Mouse (Mus musculus) stomach, embryonic 14.5 days (tissue): ENCODE data around the gene Aggf1. TPM values are rescaled to one million over a fixed set of nuclear protein-coding genes. Genes with fewer than 3 reads are reported as not detected.
A peak's percentile ranks its signal among the peaks of the same experiment; 100 is the strongest.

Experiments
- ATAC-seq: fragments of 200-750 bp; cut with Nextera tagmentation; 2 replicates; pipeline ENCODE4 v1.8.0; 2017; ENCODE audit warnings: low read depth, moderate TSS enrichment; ENCODE audit not compliant: insufficient number of reproducible peaks, insufficient read depth, low FRiP score
- H3K27ac ChIP-seq: fragments of 300-500 bp; sonication (generic); 2 replicates; pipeline ENCODE4 v1.5.1; 2014; ENCODE audit warnings: mild to moderate bottlenecking, low read length, moderate library complexity, mixed read lengths
- H3K27me3 ChIP-seq: fragments of 300-500 bp; sonication (generic); 2 replicates; pipeline ENCODE4 v1.6.1; 2014; ENCODE audit warnings: low read length, control low read depth, mixed read lengths; ENCODE audit not compliant: control insufficient read depth, insufficient read depth
- H3K36me3 ChIP-seq: fragments of 300-500 bp; sonication (generic); 2 replicates; pipeline ENCODE4 v1.6.1; 2014; ENCODE audit warnings: mild to moderate bottlenecking, control low read depth, low read length, moderate library complexity, mixed read lengths; ENCODE audit not compliant: control insufficient read depth, insufficient read depth
- H3K4me1 ChIP-seq: fragments of 300-500 bp; sonication (generic); 2 replicates; pipeline ENCODE4 v1.6.1; 2014; ENCODE audit warnings: low read length, control low read depth, mixed read lengths; ENCODE audit not compliant: control insufficient read depth, insufficient read depth
- H3K4me2 ChIP-seq: fragments of 300-500 bp; sonication (generic); replicated peaks from 2 replicates; pipeline ENCODE4 v1.6.1; 2014; ENCODE audit warnings: low read depth, low read length, control low read depth
- H3K4me3 ChIP-seq: fragments of 300-500 bp; sonication (generic); 2 replicates; pipeline ENCODE4 v1.5.1; 2014; ENCODE audit warnings: low read depth, low read length, control low read depth
- H3K9ac ChIP-seq: fragments of 300-500 bp; sonication (generic); replicated peaks from 2 replicates; pipeline ENCODE4 v1.6.1; 2014; ENCODE audit warnings: low read depth, mild to moderate bottlenecking, control low read depth, low read length, moderate library complexity, mixed read lengths
- H3K9me3 ChIP-seq: fragments of 300-500 bp; sonication (generic); 2 replicates; pipeline ENCODE4 v1.6.1; 2016; ENCODE audit warnings: low read depth, low read length, control low read depth; ENCODE audit not compliant: control insufficient read depth
- WGBS: fragments of 180-500 bp; shearing (Covaris S2); extraction: QIAGEN DNeasy Blood & Tissue Kit; methylation state at CpG from one replicate; pipeline ENCODE4 v1.1.7; 2014; 5-methylcytosine and 5-hydroxymethylcytosine counted together
- polyA plus RNA-seq: library from polyadenylated mRNA; unstranded; fragments of >200 nt; fragmentation: Nextera tagmentation; extraction: Ambion mirVana; gene quantifications from 2 replicates; pipeline ENCODE4 v1.2.1, GENCODE M21; 2014

Gene Aggf1
- polyA plus RNA-seq, 1 experiment from 2014 or later, result 32.8 TPM

DNA sequence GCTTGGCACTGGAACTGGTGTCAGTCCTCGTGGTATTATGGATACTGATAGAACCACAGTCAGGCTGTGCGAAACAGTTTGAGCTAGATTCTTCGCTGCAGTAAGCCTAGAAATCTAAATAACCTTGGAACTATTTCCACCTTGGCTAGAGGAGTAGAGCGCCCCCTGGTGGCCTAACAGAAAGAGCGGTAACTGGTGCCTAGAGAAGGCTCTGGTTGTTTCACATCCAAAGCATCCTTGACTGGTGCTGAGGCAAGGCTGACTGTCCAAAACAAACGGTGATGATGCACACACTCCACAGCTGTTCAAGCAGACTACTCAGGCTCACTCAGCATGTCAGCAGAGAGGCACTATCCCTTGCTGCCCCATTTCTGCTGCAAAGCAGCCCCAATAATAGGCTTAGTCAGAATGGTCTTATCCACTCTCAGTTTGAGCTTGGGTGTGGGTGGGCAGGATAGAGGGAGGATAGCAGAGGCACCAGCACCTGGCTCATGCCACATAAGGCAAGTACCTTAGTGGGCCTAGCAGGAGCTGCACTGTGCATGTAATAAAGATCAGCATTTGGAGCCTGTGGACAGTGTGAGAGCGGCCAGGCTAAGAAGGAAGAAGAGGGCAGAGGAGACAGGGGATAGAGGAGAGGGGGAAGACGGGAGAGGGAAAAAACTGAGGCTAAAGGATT, 28.0 kb downstream of the Aggf1 start:
- no peaks in the 10 kb centered on the region for H3K9me3 ChIP-seq
- H3K36me3 ChIP-seq, result peaks cover 15% of the 10 kb centered on the region
- no peak overlapping the region for H3K4me3 ChIP-seq
- ATAC-seq, result peak; percentile 61; the same call in 1 of the 2 replicates
- no peaks in the 10 kb centered on the region for H3K27me3 ChIP-seq
- no peak overlapping the region for H3K27ac ChIP-seq
- no peaks in the 10 kb centered on the region for H3K4me1 ChIP-seq
- WGBS, result 23% methylated on average over 8 of the region's 8 CpGs
- H3K9ac ChIP-seq, result no peak overlapping the region
- no peak overlapping the region for H3K4me2 ChIP-seq

DNA sequence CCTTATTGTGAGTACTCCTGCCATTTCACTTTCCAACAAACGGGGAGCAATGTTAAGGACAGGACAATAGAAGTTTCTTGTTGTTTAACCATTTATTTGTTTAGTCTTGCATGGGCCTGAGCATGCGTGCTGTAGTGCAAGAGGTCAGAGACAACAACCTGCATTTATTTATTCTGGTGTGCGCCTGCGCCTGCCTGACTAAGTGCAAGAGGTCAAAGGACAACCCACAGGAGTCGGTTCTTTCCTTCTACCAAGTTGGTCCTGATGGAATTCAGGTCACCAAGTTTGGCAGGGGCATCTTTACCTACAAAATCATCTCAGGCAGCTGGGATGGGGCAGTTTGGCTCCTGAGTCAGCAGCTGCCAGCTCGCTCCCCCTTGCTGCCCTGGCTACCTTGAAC, 29.3 kb downstream of the Aggf1 start:
- Histone ChIP-seq H3K4me2 (no peak overlapping the region), H3K9ac (no peak overlapping the region), H3K4me1 (no peaks in the 10 kb centered on the region), H3K4me3 (no peak overlapping the region), H3K36me3 (0 out of 2 replicates have a peak, but pooled peaks cover 3% of the 10 kb centered on the region), H3K27me3 (no peaks in the 10 kb centered on the region), H3K9me3 (no peaks in the 10 kb centered on the region), H3K27ac (no peak overlapping the region)
- 61% methylated on average over 6 of the region's 6 CpGs for WGBS
- ATAC-seq, result no peak

DNA sequence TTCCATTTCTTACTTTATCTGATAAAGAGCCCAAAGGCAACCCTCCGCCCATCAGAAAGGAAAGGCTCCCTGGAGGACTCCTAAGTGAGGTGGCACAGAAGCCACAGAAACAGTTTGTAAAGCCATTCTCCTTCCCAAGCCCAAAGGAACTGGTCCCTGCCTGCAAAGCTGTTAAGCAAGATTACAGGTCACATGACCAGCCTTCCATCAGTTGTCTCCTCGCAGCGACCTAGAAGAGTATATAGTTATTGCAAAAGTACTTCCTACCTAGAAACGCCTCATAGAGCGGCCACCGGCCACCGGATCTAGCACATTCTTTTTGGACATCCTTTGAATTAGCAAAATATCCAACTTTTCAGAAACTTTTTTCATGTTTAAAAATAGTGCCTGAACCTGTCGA, 31.7 kb downstream of the Aggf1 start:
- Histone ChIP-seq H3K4me2 (no peak overlapping the region), H3K4me1 (no peaks in the 10 kb centered on the region), H3K27ac (no peak overlapping the region), H3K27me3 (no peaks in the 10 kb centered on the region), H3K4me3 (no peak overlapping the region), H3K9ac (no peak overlapping the region), H3K9me3 (no peaks in the 10 kb centered on the region), H3K36me3 (peaks cover 15% of the 10 kb centered on the region)
- ATAC-seq, result no peak
- WGBS, result 85% methylated on average over 8 of the region's 8 CpGs

DNA sequence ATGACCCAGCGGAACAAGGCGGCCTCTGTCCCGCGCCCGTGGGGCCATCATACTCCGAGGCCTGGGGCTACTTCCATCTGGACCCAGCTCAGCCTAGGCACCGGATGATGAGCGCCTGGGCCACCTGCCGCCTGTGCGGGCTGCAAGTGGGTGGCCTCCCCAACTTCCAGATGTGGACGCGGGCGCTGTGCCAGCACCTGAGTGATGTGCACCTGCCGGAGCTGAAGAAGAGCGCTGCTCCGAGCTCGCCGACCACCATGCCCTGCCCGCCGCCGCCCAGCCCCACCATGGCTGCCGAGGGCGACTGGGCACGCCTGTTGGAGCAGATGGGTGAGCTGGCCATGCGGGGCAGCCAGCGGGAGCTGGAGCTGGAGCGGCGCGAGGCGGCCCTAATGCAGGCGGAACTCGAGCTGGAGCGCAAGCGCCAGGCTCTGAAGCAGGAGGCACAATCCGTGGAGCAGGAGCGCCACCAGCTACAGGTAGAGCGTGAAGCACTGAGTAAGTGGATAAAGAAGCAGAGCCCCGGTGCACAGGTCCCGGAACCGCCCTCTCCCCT, 39.0 kb downstream of the Aggf1 start:
- ATAC-seq, result no peak

DNA sequence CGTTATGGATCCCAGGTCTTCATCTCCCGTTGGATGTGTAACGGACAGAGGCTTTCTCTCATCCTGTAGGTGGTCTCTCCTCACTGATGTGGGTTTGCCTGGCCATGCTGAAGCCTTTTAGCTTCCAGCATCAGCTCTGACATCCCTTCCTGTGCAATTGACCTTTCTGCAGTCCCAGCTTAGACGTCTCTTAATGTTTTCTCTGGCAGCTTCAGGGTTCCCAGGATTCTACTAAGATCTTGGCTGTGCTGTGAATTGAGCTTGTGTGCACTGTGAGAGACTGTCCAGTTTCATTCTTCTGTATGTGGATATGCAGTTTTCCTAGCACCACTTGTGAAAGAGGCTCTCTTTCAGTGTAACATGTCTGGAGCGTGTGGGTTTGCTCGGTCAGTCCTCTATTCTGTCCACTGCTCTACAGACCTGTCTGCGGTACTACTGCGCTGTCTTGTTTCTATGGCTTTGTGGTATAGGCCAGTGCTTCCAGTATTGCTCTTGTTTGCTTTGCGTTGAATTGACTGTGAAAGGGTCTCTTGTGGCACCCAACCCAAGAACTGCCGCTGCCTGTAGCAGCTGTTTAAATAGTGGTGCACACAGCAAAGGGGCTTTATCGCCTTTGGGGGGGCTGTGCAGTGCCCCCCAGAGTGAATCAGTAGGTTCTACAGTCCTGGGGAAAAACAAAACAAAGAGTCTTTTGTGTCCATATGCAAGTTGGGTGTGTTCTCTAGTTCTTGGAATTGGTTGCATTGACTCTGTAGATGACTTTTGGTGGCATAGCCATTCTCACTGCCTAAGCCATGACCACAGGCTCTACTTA, 42.9 kb downstream of the Aggf1 start:
- Histone ChIP-seq H3K9me3 (no peaks in the 10 kb centered on the region), H3K4me3 (no peak overlapping the region), H3K36me3 (peaks cover 14% of the 10 kb centered on the region; the same call in 1 of the 2 replicates), H3K27me3 (no peaks in the 10 kb centered on the region), H3K9ac (no peak overlapping the region), H3K4me2 (no peak overlapping the region), H3K4me1 (peaks cover 4% of the 10 kb centered on the region; the same call in 1 of the 2 replicates), H3K27ac (peak overlapping the region; percentile 12; the same call in 1 of the 2 replicates)
- ATAC-seq, result 0 out of 2 replicates have a peak, but pooled peaks have one; percentile 38
- WGBS, result 73% methylated on average over 11 of the region's 11 CpGs

More for the DNA sequence above, 39.0 kb downstream of the Aggf1 start:
- Histone ChIP-seq H3K4me3 (no peak overlapping the region), H3K9me3 (no peaks in the 10 kb centered on the region), H3K36me3 (peaks cover 37% of the 10 kb centered on the region), H3K27me3 (no peaks in the 10 kb centered on the region), H3K9ac (no peak overlapping the region), H3K27ac (no peak overlapping the region), H3K4me1 (no peaks in the 10 kb centered on the region), H3K4me2 (no peak overlapping the region)
- WGBS, result 83% methylated on average over 40 of the region's 40 CpGs

DNA sequence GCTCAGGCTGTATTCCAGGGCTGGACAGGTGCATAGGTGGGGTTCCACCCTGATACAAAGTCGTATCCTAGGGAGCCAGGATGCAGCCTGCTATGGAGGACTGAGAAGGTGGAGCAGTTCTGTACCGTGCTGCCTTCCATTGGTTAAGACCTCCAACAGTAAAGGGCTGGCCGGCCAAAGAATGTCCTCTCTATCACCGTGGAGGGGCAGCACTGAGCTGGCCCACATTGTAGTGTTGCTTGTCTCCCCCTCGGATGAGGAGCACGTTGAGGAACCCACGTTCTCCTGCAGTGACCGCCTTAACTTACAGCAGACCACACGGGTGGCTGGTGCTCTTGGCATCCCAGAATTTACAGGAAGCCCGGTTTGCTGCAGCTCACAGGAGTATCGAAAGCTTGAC, 44.6 kb downstream of the Aggf1 start:
- Histone ChIP-seq H3K4me2 (no peak overlapping the region), H3K27ac (no peak overlapping the region), H3K4me3 (no peak overlapping the region), H3K36me3 (0 out of 2 replicates have a peak, but pooled peaks cover 3% of the 10 kb centered on the region), H3K9ac (no peak overlapping the region), H3K27me3 (no peaks in the 10 kb centered on the region), H3K4me1 (peaks cover 8% of the 10 kb centered on the region; the same call in 1 of the 2 replicates), H3K9me3 (no peaks in the 10 kb centered on the region)
- 53% methylated on average over 11 of the region's 11 CpGs for WGBS
- no peak for ATAC-seq

DNA sequence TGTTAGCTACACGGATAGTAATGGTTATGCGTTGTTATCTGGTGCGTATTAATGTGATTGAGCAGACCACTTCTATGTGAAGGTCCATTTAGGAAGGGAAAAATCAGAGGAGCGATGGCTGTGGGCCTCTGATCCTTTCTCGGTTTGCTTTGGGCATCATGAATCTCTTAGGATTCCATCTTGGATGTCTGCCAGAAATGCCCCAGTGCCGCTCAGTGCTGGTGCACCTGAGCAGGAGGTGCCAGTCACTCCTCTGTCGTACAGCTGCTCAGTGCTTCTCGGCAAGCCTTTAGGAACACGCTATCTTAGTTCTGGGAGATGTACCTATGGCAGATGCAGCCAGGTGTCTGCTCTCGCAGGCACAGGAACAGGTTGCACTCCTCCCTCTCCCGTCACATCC, 46.4 kb downstream of the Aggf1 start:
- no peak overlapping the region for H3K4me3 ChIP-seq
- H3K4me2 ChIP-seq, result no peak overlapping the region
- no peaks in the 10 kb centered on the region for H3K36me3 ChIP-seq
- H3K9me3 ChIP-seq, result no peaks in the 10 kb centered on the region
- H3K9ac ChIP-seq, result no peak overlapping the region
- ATAC-seq, result no peak
- 72% methylated on average over 11 of the region's 11 CpGs for WGBS
- H3K4me1 ChIP-seq, result peaks cover 8% of the 10 kb centered on the region; the same call in 1 of the 2 replicates
- no peak overlapping the region for H3K27ac ChIP-seq
- H3K27me3 ChIP-seq, result no peaks in the 10 kb centered on the region

DNA sequence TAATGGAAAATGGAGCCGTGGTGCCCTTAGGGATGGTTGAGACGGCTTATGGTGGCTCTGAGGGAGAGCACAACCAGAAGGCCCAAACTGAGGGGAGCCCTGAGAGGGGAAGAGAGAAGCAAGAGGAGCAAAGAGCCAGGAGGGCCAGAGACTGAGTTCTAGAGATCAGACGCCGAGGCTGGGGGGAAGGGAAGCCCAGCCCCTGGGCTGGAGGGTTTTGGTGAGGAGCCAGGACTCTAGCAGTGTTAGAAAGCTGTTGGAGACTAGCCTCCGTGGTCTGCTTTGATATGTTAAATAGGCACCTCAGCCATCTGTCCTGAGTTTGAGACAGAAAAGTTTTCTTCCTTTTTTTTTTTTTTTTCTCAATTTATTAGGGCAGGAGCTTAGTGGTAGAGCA, 47.8 kb downstream of the Aggf1 start:
- no peaks in the 10 kb centered on the region for H3K9me3 ChIP-seq
- H3K4me1 ChIP-seq, result peaks cover 8% of the 10 kb centered on the region; the same call in 1 of the 2 replicates
- peak overlapping the region; percentile 93 for H3K4me2 ChIP-seq
- no peaks in the 10 kb centered on the region for H3K36me3 ChIP-seq
- peak overlapping the region; percentile 94 for H3K9ac ChIP-seq
- no peaks in the 10 kb centered on the region for H3K27me3 ChIP-seq
- no peak for ATAC-seq
- WGBS, result 2% methylated on average over 5 of the region's 5 CpGs
- H3K4me3 ChIP-seq, result peak overlapping the region; percentile 95
- H3K27ac ChIP-seq, result peak overlapping the region; percentile 36; the same call in 1 of the 2 replicates
